Mouse (Mus musculus) layer of hippocampus, postnatal 14 days (tissue): ENCODE measurements around the gene Rnf135. TPM values are rescaled to one million over a fixed set of nuclear protein-coding genes. Genes with fewer than 3 reads are reported as not detected.
"Not testable (repeated sequence)": the region's sequence is repeated elsewhere in the genome, so short reads cannot be mapped to it uniquely, and the experiment has no call there.

Experiments
- DNase-seq, 2 experiments: peaks; one replicate each; pipeline ENCODE4 v3.0.0; 2021 to 2022; ENCODE audit warnings: low spot score in 2 of 2, mixed read lengths in 1 of 2
- total RNA-seq, 2 experiments: library from RNA; stranded (reverse); gene quantifications; 2 replicates each; pipeline ENCODE4 v1.2.3; 2021

Rnf135 gene
- total RNA-seq, 2 experiments from 2014 or later, result 3.5 to 4.6 TPM

DNA sequence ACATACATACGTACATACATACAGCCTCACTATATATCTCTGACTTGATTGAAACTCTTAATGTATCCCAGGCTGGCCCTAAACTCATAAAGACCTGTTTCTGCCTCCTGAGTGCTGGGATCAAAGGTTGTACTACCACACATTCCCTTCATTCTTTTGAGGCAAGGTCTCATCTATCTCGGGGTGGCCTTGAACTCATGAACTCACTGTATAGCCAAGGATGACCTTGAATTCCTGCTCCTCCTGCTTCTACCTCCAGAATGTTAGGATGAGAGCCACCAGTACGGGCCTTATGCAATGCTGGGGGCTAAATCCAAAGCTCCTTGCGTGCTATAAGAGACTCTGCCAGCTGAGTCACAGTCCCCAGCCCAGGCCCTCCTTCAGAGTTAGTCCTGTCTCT lies 22.6 kb upstream of the Rnf135 start:
- DNase-seq, result no peak

DNA sequence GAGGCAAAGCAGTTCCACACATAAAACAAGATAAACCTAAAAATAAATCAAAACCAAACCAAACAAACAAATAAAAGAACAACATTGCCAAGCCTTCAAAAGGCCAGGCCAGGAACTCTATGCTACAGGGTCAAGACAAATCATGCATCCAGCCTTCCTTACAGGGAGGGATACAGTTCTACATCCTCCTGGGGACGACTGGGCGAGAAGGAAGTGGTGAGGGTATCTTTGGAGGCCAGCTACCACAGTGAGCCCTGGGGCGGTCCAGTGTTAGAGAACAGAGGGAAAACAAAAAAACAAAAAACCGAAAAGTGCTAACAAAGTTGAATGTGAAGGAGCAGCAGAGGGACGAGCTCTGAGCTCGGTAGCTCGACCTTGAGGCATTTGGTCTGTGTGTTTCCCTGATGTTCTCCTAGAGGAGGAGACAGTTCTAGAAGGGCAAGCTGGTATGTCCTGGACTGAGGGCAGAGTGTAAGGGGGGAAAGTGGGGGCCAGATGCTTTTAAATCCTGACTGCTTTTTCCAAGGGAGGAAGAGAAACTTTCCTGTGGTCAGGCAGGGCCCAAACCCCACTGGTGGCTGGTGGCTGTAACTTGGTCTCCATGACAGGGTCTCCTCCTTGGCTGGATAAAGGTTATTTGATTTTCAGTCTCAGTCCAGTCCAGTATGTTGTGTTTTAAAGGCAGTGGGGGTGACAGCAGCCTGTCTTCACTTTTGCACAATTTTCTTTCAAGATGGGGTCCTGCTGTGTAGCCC lies 20.1 kb upstream of the Rnf135 start:
- DNase-seq, result no peak

- no peak for DNase-seq
These were observed 19.4 kb upstream of the Rnf135 start for GRCm38 (mm10) chr11:80164224-80164623.

DNA sequence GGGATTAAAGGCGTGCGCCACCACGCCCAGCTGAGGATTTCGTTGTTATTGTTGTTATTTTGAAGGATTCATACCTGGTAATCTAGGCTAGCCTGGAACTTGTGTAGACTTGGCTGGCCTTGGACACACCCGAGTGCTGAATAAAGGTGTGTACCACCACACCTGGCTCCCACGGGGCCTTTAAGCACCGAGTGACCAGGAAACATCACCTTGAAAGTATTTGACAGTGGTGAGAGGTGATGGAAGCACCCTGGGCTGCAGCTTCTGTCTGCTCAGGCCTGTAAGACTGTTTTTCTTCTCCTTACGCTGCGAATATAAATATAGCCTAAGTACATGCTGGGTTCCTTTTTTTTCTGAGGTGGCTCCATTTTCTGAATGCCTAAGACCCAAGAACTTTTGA lies 15.5 kb upstream of the Rnf135 start:
- no peak for DNase-seq

GRCm38 (mm10) chr11:80168611-80169249 lies 14.9 kb upstream of the Rnf135 start:
- DNase-seq, result no peak

GRCm38 (mm10) chr11:80169629-80170028 lies 14.0 kb upstream of the Rnf135 start:
- DNase-seq, result no peak

DNA sequence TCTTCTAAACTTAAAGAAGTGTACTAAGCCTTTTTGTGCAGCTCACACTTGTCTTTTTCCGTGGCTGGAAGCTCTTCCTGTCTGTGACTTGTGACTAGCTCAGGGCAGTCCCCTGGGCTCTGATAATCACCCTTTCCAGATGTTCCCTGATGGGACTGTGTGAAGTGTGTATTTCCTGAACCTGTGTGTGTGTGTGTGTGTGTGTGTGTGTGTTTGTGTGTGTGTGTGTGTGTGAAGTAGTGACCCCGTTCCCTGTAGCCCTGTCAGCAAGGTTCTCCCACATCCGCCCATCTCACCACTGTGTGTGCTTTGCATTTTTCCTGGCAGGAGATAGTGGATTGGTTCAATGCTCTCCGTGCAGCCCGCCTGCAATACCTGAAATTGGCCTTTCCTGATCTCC lies 13.3 kb upstream of the Rnf135 start:
- no peak for DNase-seq

GRCm38 (mm10) chr11:80171884-80172283 lies 11.8 kb upstream of the Rnf135 start:
- no peak for DNase-seq

DNA sequence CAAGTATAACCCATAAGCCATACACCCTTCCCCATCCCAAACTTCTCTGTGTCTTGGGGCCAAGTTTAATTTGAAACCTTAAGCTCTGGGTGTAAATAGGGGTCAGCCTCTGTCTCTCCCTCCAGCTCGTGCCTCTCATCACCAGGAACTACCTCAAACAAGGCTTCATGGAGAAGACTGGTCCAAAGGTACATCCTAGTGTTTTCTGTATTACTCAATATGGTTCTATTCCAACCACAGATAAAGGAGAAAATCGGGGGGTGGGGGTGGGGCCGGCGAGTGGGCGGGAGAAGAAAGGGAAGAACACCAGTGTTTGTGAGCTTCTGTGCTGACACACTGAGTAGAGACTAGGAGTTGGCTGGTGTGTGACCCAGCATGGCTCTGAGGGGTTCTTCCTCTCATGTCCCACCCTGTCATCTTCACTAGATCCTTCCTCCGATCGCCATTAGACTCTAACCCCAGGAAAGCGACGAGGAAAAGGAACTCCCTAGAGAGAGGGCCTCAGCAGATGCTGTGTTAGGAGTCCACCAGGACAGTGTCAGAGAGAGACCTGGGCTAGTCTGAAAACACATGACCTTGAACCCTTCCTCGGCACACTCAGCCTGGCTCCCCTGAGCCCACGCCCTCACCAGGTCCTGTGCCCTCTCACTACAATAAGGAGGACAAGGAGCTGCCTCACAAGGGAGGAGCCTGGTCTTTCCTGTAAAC lies 9.5 kb upstream of the Rnf135 start:
- DNase-seq, result no peak

GRCm38 (mm10) chr11:80176911-80177895 lies 6.4 kb upstream of the Rnf135 start:
- DNase-seq, result peak in 1 of 2 experiments; percentile 36

DNA sequence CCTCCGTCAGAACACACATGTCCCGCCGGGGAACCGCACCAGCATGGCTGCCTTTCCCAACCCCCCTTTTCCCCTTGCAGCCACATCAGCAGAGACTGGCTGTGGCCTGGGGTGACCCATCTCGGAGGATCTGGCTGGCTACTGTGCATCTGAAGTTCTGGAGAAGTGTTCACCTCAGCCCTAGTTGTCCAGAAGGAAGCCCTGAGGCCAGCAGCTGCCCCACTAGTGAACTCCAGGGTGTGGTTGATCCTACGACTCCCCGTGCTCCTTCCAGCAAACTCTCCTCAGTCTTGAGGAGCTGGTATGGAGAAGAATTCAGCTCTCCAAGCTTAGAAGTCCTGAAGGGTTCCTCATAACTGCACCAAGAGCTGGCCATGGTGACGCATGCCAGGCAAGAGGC lies 5.3 kb upstream of the Rnf135 start:
- no peak for DNase-seq

DNA sequence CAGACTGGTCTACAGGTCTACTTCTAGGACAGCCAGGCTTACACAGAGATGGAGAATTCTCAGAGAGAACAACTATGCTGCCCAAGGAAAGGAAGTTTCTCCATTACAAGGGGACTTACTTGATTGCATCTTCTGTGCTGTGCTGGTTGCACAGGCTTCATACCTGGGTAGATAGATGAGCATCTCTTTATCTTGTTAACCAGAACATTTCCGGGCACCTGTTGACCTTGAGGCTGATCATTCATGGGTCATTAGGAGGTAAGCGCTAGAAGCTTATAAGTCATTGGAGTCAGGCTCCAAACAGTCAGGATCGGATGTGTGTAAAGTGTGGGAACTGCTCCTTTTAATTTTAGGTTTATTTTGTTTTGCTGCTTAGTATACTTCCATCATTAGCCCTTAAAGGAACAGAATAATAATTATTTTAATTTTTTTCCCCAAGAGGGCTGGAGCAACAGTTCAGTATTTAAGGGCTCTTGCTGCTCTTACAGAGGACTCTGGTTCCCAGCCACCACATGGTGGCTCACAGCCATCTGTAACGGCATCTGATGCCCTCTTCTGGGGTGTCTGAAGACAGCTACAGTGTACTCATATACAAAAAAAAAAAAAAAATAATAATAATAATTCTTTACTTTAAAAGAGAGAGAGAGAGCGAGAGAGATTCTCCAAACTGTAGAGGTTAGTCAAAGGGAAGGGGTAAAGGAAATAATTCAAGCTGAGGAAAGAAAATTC lies 2.5 kb upstream of the Rnf135 start:
- no peak for DNase-seq

GRCm38 (mm10) chr11:80183054-80183704 lies 472 bp upstream of the Rnf135 start:
- not testable (repeated sequence) for DNase-seq

DNA sequence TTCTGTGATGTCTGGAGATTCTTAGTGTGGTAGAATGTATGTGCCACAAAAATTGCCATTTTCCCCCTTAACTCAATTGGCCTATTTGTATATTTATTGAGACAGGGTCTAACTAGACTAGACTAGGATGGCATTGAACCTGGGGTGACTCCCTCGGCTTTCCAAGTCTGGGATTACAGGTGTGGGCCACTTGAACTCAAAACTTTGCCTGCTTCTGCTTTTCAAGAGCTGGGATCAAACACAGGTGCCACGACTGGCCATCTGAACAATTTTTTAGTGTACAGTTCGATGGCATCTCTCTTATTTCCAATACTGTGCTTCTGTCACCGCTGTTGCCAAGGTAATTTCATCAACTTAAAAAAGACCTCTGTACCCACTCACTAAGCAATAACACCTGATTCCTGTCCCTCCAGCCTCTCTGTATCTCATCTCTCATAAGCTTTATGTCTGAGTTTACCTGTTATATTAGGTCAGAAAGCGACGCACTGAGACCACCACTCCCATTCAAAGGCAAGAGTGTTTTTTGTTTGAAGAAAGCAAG lies 950 bp downstream of the Rnf135 start:
- DNase-seq, result no peak

DNA sequence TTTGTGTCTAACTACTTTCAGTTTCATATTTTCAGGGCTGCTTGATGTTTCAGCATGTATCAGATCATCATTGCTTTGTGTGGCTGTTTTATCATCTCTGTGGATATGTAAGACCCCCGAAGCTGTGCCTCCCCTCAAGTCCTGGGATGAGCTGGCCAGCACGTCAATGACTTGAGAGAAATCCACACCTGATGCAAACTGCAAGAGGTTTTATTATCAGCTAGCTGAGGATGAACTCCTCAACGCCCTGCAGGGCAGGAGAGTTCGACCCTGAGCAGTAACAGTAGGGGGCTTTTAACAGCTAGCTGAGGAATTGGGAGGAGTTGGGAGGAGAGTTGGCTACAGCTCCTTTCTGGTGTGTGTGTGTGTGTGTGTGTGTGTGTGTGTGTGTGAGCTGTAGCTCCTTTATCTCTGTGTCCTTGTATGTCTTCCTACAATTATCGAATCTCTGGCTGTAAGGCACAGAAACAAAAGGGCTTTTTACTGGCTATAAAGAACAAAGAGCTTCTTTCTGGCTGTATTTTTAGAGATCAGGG lies 1.9 kb downstream of the Rnf135 start:
- not testable (repeated sequence) for DNase-seq

DNA sequence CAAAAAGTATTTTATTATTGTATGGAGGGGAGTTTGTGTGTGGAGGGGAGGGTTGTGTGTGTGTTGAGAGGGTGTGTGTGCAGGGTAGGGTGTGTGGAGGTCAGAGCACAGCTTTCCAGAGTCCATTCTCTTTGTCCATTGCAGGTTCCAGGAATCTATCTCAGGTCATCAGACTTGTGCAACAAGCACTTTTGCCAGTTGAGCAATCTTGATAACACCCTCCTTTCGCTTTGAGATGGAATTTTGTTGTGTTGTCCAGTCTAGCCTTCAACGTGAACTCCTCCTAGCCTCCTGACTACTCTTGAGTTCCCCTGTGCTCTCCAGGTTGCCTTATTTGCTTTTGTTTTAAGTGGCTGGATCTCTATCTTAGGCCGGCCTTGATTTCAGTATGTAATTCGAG lies 6.6 kb downstream of the Rnf135 start:
- DNase-seq, result no peak

- DNase-seq, result no peak
These were observed 10.2 kb downstream of the Rnf135 start for GRCm38 (mm10) chr11:80193827-80194226.

GRCm38 (mm10) chr11:80196351-80196750 lies 12.7 kb downstream of the Rnf135 start:
- DNase-seq, result no peak

DNA sequence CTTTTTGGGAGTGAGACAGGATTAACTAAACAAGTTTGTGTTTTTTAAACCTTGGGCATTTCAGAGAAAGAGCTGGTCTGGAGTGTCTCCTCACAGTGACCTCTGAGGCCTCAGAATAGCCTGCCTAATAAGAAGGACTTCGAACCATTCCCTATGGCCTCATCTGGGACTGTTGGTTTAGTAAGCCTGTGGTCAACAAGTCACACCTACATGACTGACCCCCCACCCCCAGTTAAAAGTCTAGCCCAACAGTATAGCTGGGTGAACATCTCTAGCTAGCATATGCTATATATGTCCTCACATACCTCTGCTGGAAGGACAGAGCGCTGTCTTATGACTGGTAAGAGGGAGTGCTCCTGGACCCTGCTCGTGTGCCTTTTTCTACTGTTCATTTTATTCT lies 15.7 kb downstream of the Rnf135 start:
- DNase-seq, result no peak
